Mouse (Mus musculus): Measurements from ENCODE around the gene Vipr1.
A peak's percentile ranks its signal among the peaks of the same experiment; 100 is the strongest.

DNA sequence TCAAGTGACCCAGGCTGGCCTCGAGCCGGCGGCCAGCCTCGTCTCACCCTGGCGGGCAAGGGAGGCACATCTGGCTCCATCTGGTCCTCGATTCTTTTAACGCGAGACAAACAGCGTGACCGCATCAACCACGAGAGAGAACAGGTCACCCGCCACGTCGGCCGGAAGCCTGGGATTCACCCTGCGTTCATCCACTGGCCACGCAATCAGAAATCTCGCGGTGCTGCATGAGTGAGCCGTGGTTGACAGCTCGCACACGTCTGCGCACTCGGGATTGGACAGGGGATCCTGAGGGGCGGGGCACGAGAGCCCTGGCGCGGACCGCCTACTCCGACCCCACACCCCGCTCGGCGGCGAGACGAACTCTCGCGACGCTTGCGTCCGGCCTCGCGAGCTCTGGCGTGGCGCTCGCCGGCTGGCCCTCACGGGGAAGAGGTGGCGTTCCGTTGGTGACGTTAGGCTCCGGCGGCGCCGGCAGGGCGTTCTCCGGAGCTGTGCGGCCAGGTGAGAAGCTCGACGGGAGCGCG lies 76.3 kb downstream of the Vipr1 start, which contains the start of gene Nktr:
- TF ChIP-seq CTCF (IDR thresholded peaks at IDR 0.05; ENCODE audit: low read depth, low read length) = peak; percentile 18; the same call in 1 of the 2 replicates
- TF ChIP-seq POLR2A (IDR thresholded peaks at IDR 0.05; ENCODE audit: extremely low read depth, insufficient read depth, low read length) = peak; percentile 66

All from liver, adult 2 months (tissue).